Mouse (Mus musculus): ENCODE measurements around the gene Tox2.

Tox2 gene

GRCm38 (mm10) chr2:163364785-163365541, 162.0 kb downstream of the Tox2 start:
- DNase-seq (ENCODE audit: low spot score in 2 of 2): no peak

DNA sequence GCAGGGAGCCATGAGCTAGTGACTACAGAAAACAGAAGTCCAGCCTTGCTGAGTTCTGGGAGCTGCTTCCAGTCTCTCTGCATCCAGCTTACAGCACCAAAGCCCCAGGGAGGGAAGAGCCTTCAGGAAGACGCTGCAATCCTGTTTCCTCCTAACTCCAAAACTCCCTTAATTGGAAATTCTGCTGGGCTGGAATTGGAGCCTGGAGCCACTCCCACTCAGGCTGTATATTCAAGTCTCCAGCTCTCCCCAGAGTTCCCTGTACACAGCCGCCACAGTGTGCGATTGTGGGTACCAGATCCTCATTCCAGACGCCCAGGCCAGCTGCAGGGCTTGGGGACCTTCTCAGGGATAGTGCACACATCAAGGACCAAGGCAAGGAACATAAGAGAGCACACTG, 167.2 kb downstream of the Tox2 start:
- no peak for DNase-seq (ENCODE audit: low spot score in 2 of 2)

DNA sequence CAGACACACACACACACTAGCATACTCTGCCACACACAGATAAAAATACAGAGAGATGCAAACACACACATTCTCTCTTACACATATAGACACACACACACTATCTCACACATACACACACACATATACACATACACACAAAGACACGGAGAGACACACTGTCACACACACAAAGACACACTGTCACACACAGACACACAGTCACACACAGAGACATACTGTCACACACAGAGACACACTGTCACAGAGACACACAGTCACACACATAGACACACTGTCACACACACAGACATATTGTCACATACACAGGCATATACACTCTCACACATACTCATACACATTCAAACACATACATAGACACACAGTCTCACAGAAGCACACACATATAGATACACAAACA, 169.7 kb downstream of the Tox2 start:
- DNase-seq (ENCODE audit: low spot score in 2 of 2): no peak

All from natural killer cell, adult 2 months (primary cell).